Mouse (Mus musculus): ENCODE results near the gene Skida1.

The Skida1 gene

GRCm38 (mm10) chr2:18038895-18039371 is 9.9 kb downstream of the Skida1 start:
- no peak for DNase-seq (ENCODE audit: low read depth)

GRCm38 (mm10) chr2:18038141-18038752 is 10.6 kb downstream of the Skida1 start:
- no peak for DNase-seq (ENCODE audit: low read depth)

- no peak for DNase-seq (ENCODE audit: low read depth)
These were observed 11.4 kb downstream of the Skida1 start, which contains the start of gene A930004D18Rik for GRCm38 (mm10) chr2:18037491-18037890. Gene A930004D18Rik (minus strand): TSS chr2:18037737.

GRCm38 (mm10) chr2:18034371-18035250 is 14.2 kb downstream of the Skida1 start:
- DNase-seq (ENCODE audit: low read depth), result no peak

- DNase-seq (ENCODE audit: low read depth), result no peak
These were observed 15.4 kb downstream of the Skida1 start for GRCm38 (mm10) chr2:18033166-18034108.

GRCm38 (mm10) chr2:18032538-18032895 is 16.3 kb downstream of the Skida1 start:
- no peak for DNase-seq (ENCODE audit: low read depth)

GRCm38 (mm10) chr2:18031831-18032537 is 16.9 kb downstream of the Skida1 start:
- DNase-seq (ENCODE audit: low read depth), result no peak

GRCm38 (mm10) chr2:18031271-18031821 is 17.5 kb downstream of the Skida1 start:
- no peak for DNase-seq (ENCODE audit: low read depth)

GRCm38 (mm10) chr2:18030581-18030980 is 18.3 kb downstream of the Skida1 start:
- no peak for DNase-seq (ENCODE audit: low read depth)

GRCm38 (mm10) chr2:18029656-18030055 is 19.2 kb downstream of the Skida1 start:
- DNase-seq (ENCODE audit: low read depth), result no peak

- peak; percentile 90 for DNase-seq (ENCODE audit: low read depth)
These were observed 20.5 kb downstream of the Skida1 start for GRCm38 (mm10) chr2:18028140-18029021.

- DNase-seq (ENCODE audit: low read depth), result peak; percentile 98
These were observed 21.3 kb downstream of the Skida1 start for GRCm38 (mm10) chr2:18027448-18028139.

- peak; percentile 78 for DNase-seq (ENCODE audit: low read depth)
These were observed 22.5 kb downstream of the Skida1 start for GRCm38 (mm10) chr2:18026116-18026947.

- no peak for DNase-seq (ENCODE audit: low read depth)
These were observed 23.1 kb downstream of the Skida1 start for GRCm38 (mm10) chr2:18025781-18026115.

GRCm38 (mm10) chr2:18025116-18025515 is 23.7 kb downstream of the Skida1 start:
- no peak for DNase-seq (ENCODE audit: low read depth)

GRCm38 (mm10) chr2:18022886-18023285 is 26.0 kb downstream of the Skida1 start:
- DNase-seq (ENCODE audit: low read depth), result no peak

GRCm38 (mm10) chr2:18019122-18019521 is 29.7 kb downstream of the Skida1 start:
- DNase-seq (ENCODE audit: low read depth), result no peak

GRCm38 (mm10) chr2:18017321-18017720 is 31.5 kb downstream of the Skida1 start:
- no peak for DNase-seq (ENCODE audit: low read depth)

- DNase-seq (ENCODE audit: low read depth), result no peak
These were observed 32.2 kb downstream of the Skida1 start for GRCm38 (mm10) chr2:18016639-18017038.
